Mouse (Mus musculus) small intestine, adult 2 months (tissue): ENCODE measurements around the gene Gm10197.

Source experiments
- CTCF ChIP-seq: fragments of 200-500 bp; IDR thresholded peaks from 2 replicates; pipeline ENCODE4 v1.5.1; 2012; ENCODE audit warnings: low read depth, mild to moderate bottlenecking, control low read depth, inconsistent platforms, low read length, moderate library complexity, mixed read lengths; ENCODE audit not compliant: insufficient replicate concordance, insufficient read length; ENCODE audit errors: extremely low read depth
- POLR2A ChIP-seq: fragments of 200-500 bp; IDR thresholded peaks from 2 replicates; pipeline ENCODE4 v1.6.1; 2012; ENCODE audit warnings: low read depth, mild to moderate bottlenecking, control low read depth, inconsistent platforms, low read length, moderate library complexity

- TF ChIP-seq CTCF = no peak
- no peak for TF ChIP-seq POLR2A
Measured at GRCm38 (mm10) chr19:53353864-53354263, 17.7 kb downstream of the Gm10197 start.
